Mouse (Mus musculus): ENCODE measurements around the gene Slc25a3. TPM values are rescaled to one million over a fixed set of nuclear protein-coding genes. Genes with fewer than 3 reads are reported as not detected.

Slc25a3 gene
- polyA plus RNA-seq, 1 experiment from 2014 or later, result 919 TPM

DNA sequence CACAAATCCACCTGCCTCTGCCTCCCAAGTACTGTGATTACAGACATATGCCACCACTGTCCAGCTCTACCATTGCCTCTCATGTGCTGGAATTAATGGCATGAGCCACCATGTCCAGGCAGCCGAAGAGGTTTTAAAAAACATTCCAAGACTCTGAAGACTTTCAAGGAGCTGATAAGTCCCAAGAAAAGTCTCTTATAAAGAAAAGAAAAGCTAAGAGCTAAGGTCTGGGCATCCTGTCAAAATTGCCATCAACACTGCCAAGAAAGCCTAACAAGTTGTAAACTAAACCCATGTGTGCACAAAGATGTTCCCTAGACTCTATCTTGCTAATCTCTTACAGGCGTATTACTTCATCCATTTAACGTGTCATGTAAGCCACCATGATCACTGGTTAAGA lies 50.5 kb downstream of the Slc25a3 start:
- in situ Hi-C loops (cut with MboI; ENCODE audit: low pct_unique_long_range_greater_than_20kb), result no loop called here
- ChIA-PET POLR2A (no interaction called here), CTCF (interaction anchor here (1.0 to 2.4 kb wide), 5 partner anchors 11 to 68 kb away, joined by 3 to 6 read pairs (median 4); no protein-coding TSS in a partner anchor)
- H3K27me3 ChIP-seq, result no peaks in the 10 kb centered on the region
- no peak for ATAC-seq
- DNase-seq (ENCODE audit: low read depth, low spot score), result no peak
- TF ChIP-seq CTCF (IDR thresholded peaks at IDR 0.05), result no peak

- ATAC-seq (no peak), DNase-seq (ENCODE audit: low read depth, low spot score) (no peak)
- in situ Hi-C loops (cut with MboI; ENCODE audit: low pct_unique_long_range_greater_than_20kb), result no loop called here
- ChIA-PET POLR2A (interaction anchor here (0.8 kb wide), 1 partner anchor 66 kb away, joined by 4 read pairs; no protein-coding TSS in a partner anchor), CTCF (interaction anchor here (0.8 to 2.4 kb wide), 7 partner anchors 11 to 199 kb away, joined by 3 to 6 read pairs (median 4); no protein-coding TSS in a partner anchor)
- H3K27me3 ChIP-seq, result no peaks in the 10 kb centered on the region
- TF ChIP-seq CTCF (IDR thresholded peaks at IDR 0.05), result peak; percentile 8
Observed at GRCm38 (mm10) chr10:91071768-91072167, 52.1 kb downstream of the Slc25a3 start.

Other genes starting within 250 kb of the Slc25a3 start
- gene Apaf1, start 41.3 kb downstream of the Slc25a3 start, polyA plus RNA-seq (2021), result 11.2 TPM
- gene Ikbip, start 41.1 kb downstream of the Slc25a3 start, polyA plus RNA-seq (2021), result 85.9 TPM
- gene Tmpo, start 57.3 kb upstream of the Slc25a3 start, polyA plus RNA-seq (2021), result 160 TPM

Data from Patski (cell line).